Mouse (Mus musculus) small intestine, adult 2 months (tissue): ENCODE results near the gene Eapp. TPM values are rescaled to one million over a fixed set of nuclear protein-coding genes. Genes with fewer than 3 reads are reported as not detected.
A peak's percentile ranks its signal among the peaks of the same experiment; 100 is the strongest.

Experiments used
- H3K27ac ChIP-seq: fragments of 200-500 bp; 2 replicates; pipeline ENCODE4 v1.5.1; 2012; ENCODE audit warnings: low read depth, low read length, control low read depth, inconsistent platforms; ENCODE audit not compliant: insufficient read depth
- H3K27me3 ChIP-seq: fragments of 200-500 bp; 2 replicates; pipeline ENCODE4 v1.6.1; 2012; ENCODE audit warnings: mild to moderate bottlenecking, moderate library complexity, low read length, inconsistent platforms; ENCODE audit not compliant: control insufficient read depth, insufficient read depth
- H3K36me3 ChIP-seq: fragments of 200-500 bp; 2 replicates; pipeline ENCODE4 v1.6.1; 2012; ENCODE audit warnings: mild to moderate bottlenecking, low read length, control low read depth, inconsistent platforms; ENCODE audit not compliant: control insufficient read depth, insufficient read depth
- H3K4me1 ChIP-seq: fragments of 200-500 bp; 2 replicates; pipeline ENCODE4 v1.6.1; 2012; ENCODE audit warnings: low read length, inconsistent platforms, mixed read lengths; ENCODE audit not compliant: control insufficient read depth, insufficient read depth, insufficient read length
- H3K4me3 ChIP-seq: fragments of 200-500 bp; 2 replicates; pipeline ENCODE4 v1.5.1; 2012; ENCODE audit warnings: low read depth, mild to moderate bottlenecking, control low read depth, inconsistent platforms, low read length, moderate library complexity
- CTCF ChIP-seq: fragments of 200-500 bp; IDR thresholded peaks from 2 replicates; pipeline ENCODE4 v1.5.1; 2012; ENCODE audit warnings: low read depth, mild to moderate bottlenecking, control low read depth, inconsistent platforms, low read length, moderate library complexity, mixed read lengths; ENCODE audit not compliant: insufficient replicate concordance, insufficient read length; ENCODE audit errors: extremely low read depth
- POLR2A ChIP-seq: fragments of 200-500 bp; IDR thresholded peaks from 2 replicates; pipeline ENCODE4 v1.6.1; 2012; ENCODE audit warnings: low read depth, mild to moderate bottlenecking, control low read depth, inconsistent platforms, low read length, moderate library complexity
- WGBS: fragments of 180-500 bp; shearing (Covaris S2); methylation state at CpG from one replicate; pipeline ENCODE4 v1.1.7; 2018; 5-methylcytosine and 5-hydroxymethylcytosine counted together
- polyA plus RNA-seq: library from polyadenylated mRNA; depleted of rRNA; stranded (reverse); fragments of >200 nt; gene quantifications from 2 replicates; pipeline ENCODE4 v1.2.3, GENCODE M21; 2012

The Eapp gene
- polyA plus RNA-seq, 1 experiment: 4.4 TPM

GRCm38 (mm10) chr12:54654741-54655140 is 41.0 kb downstream of the Eapp start:
- Histone ChIP-seq H3K4me3 (peak overlapping the region; percentile 40), H3K27ac (peak overlapping the region; percentile 77)
- 19% methylated on average over 1 of the region's 1 CpGs for WGBS

GRCm38 (mm10) chr12:54654141-54654540 is 41.6 kb downstream of the Eapp start:
- Histone ChIP-seq H3K4me3 (peak overlapping the region; percentile 40; the same call in 1 of the 2 replicates), H3K27me3 (no peaks in the 10 kb centered on the region), H3K36me3 (peaks cover 14% of the 10 kb centered on the region), H3K27ac (peak overlapping the region; percentile 77), H3K4me1 (peaks cover 20% of the 10 kb centered on the region)
- TF ChIP-seq CTCF (no peak), POLR2A (no peak)
- 19% methylated on average over 4 of the region's 4 CpGs for WGBS

More at GRCm38 (mm10) chr12:54654741-54655140, 41.0 kb downstream of the Eapp start:
- H3K4me1 ChIP-seq: peaks cover 23% of the 10 kb centered on the region
- no peaks in the 10 kb centered on the region for H3K27me3 ChIP-seq
- TF ChIP-seq CTCF (no peak), POLR2A (no peak)
- peaks cover 12% of the 10 kb centered on the region for H3K36me3 ChIP-seq

- H3K36me3 ChIP-seq: peaks cover 24% of the 10 kb centered on the region
- H3K4me3 ChIP-seq: peak overlapping the region; percentile 40
- no peaks in the 10 kb centered on the region for H3K27me3 ChIP-seq
- peaks cover 13% of the 10 kb centered on the region for H3K4me1 ChIP-seq
- 27% methylated on average over 12 of the region's 12 CpGs for WGBS
- TF ChIP-seq CTCF: no peak
- no peak for TF ChIP-seq POLR2A
- peak overlapping the region; percentile 91 for H3K27ac ChIP-seq
Measured at GRCm38 (mm10) chr12:54652346-54652745, 43.4 kb downstream of the Eapp start.

- TF ChIP-seq POLR2A (no peak), CTCF (no peak)
- H3K27ac ChIP-seq: peak overlapping the region; percentile 91
- H3K4me1 ChIP-seq: peaks cover 12% of the 10 kb centered on the region
- peak overlapping the region; percentile 40 for H3K4me3 ChIP-seq
- H3K27me3 ChIP-seq: no peaks in the 10 kb centered on the region
- H3K36me3 ChIP-seq: peaks cover 25% of the 10 kb centered on the region
- 13% methylated on average over 8 of the region's 8 CpGs for WGBS
Measured at GRCm38 (mm10) chr12:54651820-54652219, 43.9 kb downstream of the Eapp start.

- TF ChIP-seq CTCF (no peak), POLR2A (no peak)
- Histone ChIP-seq H3K27ac (no peak overlapping the region), H3K27me3 (no peaks in the 10 kb centered on the region), H3K36me3 (peaks cover 31% of the 10 kb centered on the region), H3K4me3 (no peak overlapping the region), H3K4me1 (peaks cover 11% of the 10 kb centered on the region)
- WGBS: 24% methylated on average over 1 of the region's 1 CpGs
Measured at GRCm38 (mm10) chr12:54651158-54651557, 44.5 kb downstream of the Eapp start.

- peaks cover 21% of the 10 kb centered on the region; the same call in 1 of the 2 replicates for H3K4me1 ChIP-seq
- peaks cover 26% of the 10 kb centered on the region for H3K36me3 ChIP-seq
- no peak for TF ChIP-seq POLR2A
- peak; percentile 67; the same call in 1 of the 2 replicates for TF ChIP-seq CTCF
- no peak overlapping the region for H3K4me3 ChIP-seq
- H3K27me3 ChIP-seq: no peaks in the 10 kb centered on the region
- 81% methylated on average over 2 of the region's 2 CpGs for WGBS
- no peak overlapping the region for H3K27ac ChIP-seq
Measured at GRCm38 (mm10) chr12:54644947-54645346, 50.8 kb downstream of the Eapp start.

GRCm38 (mm10) chr12:54643320-54643892 is 52.3 kb downstream of the Eapp start:
- WGBS: 40% methylated on average over 5 of the region's 5 CpGs

GRCm38 (mm10) chr12:54641374-54641773 is 54.3 kb downstream of the Eapp start:
- peaks cover 25% of the 10 kb centered on the region; the same call in 1 of the 2 replicates for H3K4me1 ChIP-seq
- 88% methylated on average over 4 of the region's 4 CpGs for WGBS
- H3K27ac ChIP-seq: peak overlapping the region; percentile 95; the same call in 1 of the 2 replicates
- TF ChIP-seq CTCF (no peak), POLR2A (no peak)
- H3K36me3 ChIP-seq: peaks cover 8% of the 10 kb centered on the region
- H3K4me3 ChIP-seq: no peak overlapping the region
- H3K27me3 ChIP-seq: no peaks in the 10 kb centered on the region

More at GRCm38 (mm10) chr12:54643320-54643892, 52.3 kb downstream of the Eapp start:
- H3K4me1 ChIP-seq: peaks cover 21% of the 10 kb centered on the region; the same call in 1 of the 2 replicates
- peak overlapping the region; percentile 90 for H3K27ac ChIP-seq
- no peaks in the 10 kb centered on the region for H3K27me3 ChIP-seq
- H3K36me3 ChIP-seq: peaks cover 17% of the 10 kb centered on the region
- TF ChIP-seq CTCF (no peak), POLR2A (no peak)
- no peak overlapping the region for H3K4me3 ChIP-seq
